Comparison of ENCODE assay signal across 29 mouse cellular contexts in genomic region chr11:97120641-97121040, GRCm38 (mm10). TPM values are rescaled to one million over a fixed set of nuclear protein-coding genes. Genes with fewer than 3 reads are reported as not detected.
A peak's percentile ranks its signal among the peaks of the same experiment; 100 is the strongest.
DNase-seq lines count a peak whose midpoint lies in the region; ATAC-seq and TF ChIP-seq lines count a peak whose summit lies in the region.
"Had no signal": no experiment of that assay in that cellular context is flagged by ENCODE, and none has a peak within 500 bp of the region (broad histone marks: within the 10 kb centered on the region; RNA-seq: fewer than 3 reads in every experiment).

No protein-coding gene starts in this region.

- H3K4me2 ChIP-seq in hindbrain, postnatal 0 days (ENCODE audit: low read depth, low read length), result no peak overlapping the region
- H3K4me2 ChIP-seq in hindbrain, embryonic 11.5 days (replicated peaks; ENCODE audit: low read depth, low read length), result no peak overlapping the region
- H3K4me2 ChIP-seq in embryonic facial prominence, embryonic 12.5 days (replicated peaks), result no peak overlapping the region
- no peak overlapping the region for H3K4me2 ChIP-seq in limb, embryonic 12.5 days
- H3K4me2 ChIP-seq in kidney, embryonic 16.5 days (replicated peaks; ENCODE audit: low read depth, low read length), result no peak overlapping the region
- H3K4me2 ChIP-seq: limb, embryonic 15.5 days; liver, embryonic 13.5 days; neural tube, embryonic 12.5 days had no signal

- DNase-seq in heart, embryonic 10.5 days (ENCODE audit: low spot score), result no peak
- DNase-seq in heart, adult 8-10 months (ENCODE audit: low spot score), result no peak
- peak; percentile 17 for DNase-seq in hindbrain, postnatal 0 days (ENCODE audit: low spot score)
- DNase-seq in hindbrain, embryonic 11.5 days (ENCODE audit: low spot score), result no peak
- no peak for DNase-seq in Muller cell, postnatal 12 days (ENCODE audit: inconsistent ontology term)
- DNase-seq: adrenal gland, postnatal 36 days; cerebellum, adult 18-20 months; cerebellum, postnatal 10 days; forebrain, postnatal 0 days; heart, adult 2 months; kidney, adult 11 months; kidney, postnatal 25 days; liver, embryonic 13.5 days; lung, adult 18-20 months; right cerebral cortex, adult 18-20 months; thymus, adult 18-20 months had no signal

- ATAC-seq in hindbrain, postnatal 0 days, result no peak
- ATAC-seq in hindbrain, embryonic 11.5 days (ENCODE audit: low FRiP score), result no peak
- peak; percentile 2; the same call in 1 of the 2 replicates for ATAC-seq in embryonic facial prominence, embryonic 12.5 days (ENCODE audit: insufficient number of reproducible peaks, insufficient read depth, low FRiP score, low TSS enrichment)
- ATAC-seq in limb, embryonic 12.5 days (ENCODE audit: insufficient number of reproducible peaks, insufficient read depth, low FRiP score, low TSS enrichment, low read depth), result no peak
- no peak for ATAC-seq in kidney, embryonic 16.5 days (ENCODE audit: low FRiP score, low TSS enrichment)
- ATAC-seq: CD4-positive, CD25-positive, alpha-beta regulatory T cell, adult 4 months; forebrain, postnatal 0 days; inflammation-experienced regulatory T-cells, adult 6 months; lung, postnatal 0 days; midbrain, embryonic 16.5 days had no signal

- H3K36me3 ChIP-seq in heart, embryonic 10.5 days, result no peaks in the 10 kb centered on the region
- no peaks in the 10 kb centered on the region for H3K36me3 ChIP-seq in hindbrain, postnatal 0 days (ENCODE audit: insufficient read depth, low read length)
- H3K36me3 ChIP-seq in hindbrain, embryonic 11.5 days (ENCODE audit: control insufficient read depth, insufficient read depth, low read length), result no peaks in the 10 kb centered on the region
- no peaks in the 10 kb centered on the region for H3K36me3 ChIP-seq in embryonic facial prominence, embryonic 12.5 days
- no peaks in the 10 kb centered on the region for H3K36me3 ChIP-seq in limb, embryonic 12.5 days
- no peaks in the 10 kb centered on the region for H3K36me3 ChIP-seq in kidney, embryonic 16.5 days (ENCODE audit: insufficient read depth, low read length)
- H3K36me3 ChIP-seq: limb, embryonic 15.5 days; liver, embryonic 13.5 days; neural tube, embryonic 12.5 days had no signal

- TF ChIP-seq CTCF in hindbrain, postnatal 0 days (IDR thresholded peaks at IDR 0.05; ENCODE audit: low read depth), result no peak

- peaks cover 50% of the 10 kb centered on the region for H3K4me1 ChIP-seq in heart, embryonic 10.5 days
- H3K4me1 ChIP-seq in hindbrain, postnatal 0 days (ENCODE audit: insufficient read depth, low read length), result no peaks in the 10 kb centered on the region
- peaks cover 9% of the 10 kb centered on the region; the same call in 1 of the 2 replicates for H3K4me1 ChIP-seq in hindbrain, embryonic 11.5 days (replicated peaks; ENCODE audit: control insufficient read depth, insufficient read depth, low read length)
- peaks cover 22% of the 10 kb centered on the region for H3K4me1 ChIP-seq in embryonic facial prominence, embryonic 12.5 days
- peaks cover 25% of the 10 kb centered on the region for H3K4me1 ChIP-seq in limb, embryonic 12.5 days (replicated peaks)
- H3K4me1 ChIP-seq in kidney, embryonic 16.5 days (ENCODE audit: insufficient read depth, low read length), result peaks cover 7% of the 10 kb centered on the region

- 43% methylated on average over 3 of the region's 3 CpGs for WGBS in heart, embryonic 10.5 days
- 61% methylated on average over 3 of the region's 3 CpGs for WGBS in hindbrain, postnatal 0 days
- WGBS in hindbrain, embryonic 11.5 days, result 53% methylated on average over 3 of the region's 3 CpGs
- 52% methylated on average over 3 of the region's 3 CpGs for WGBS in embryonic facial prominence, embryonic 12.5 days
- 42% methylated on average over 3 of the region's 3 CpGs for WGBS in limb, embryonic 12.5 days
- 60% methylated on average over 3 of the region's 3 CpGs for WGBS in kidney, embryonic 16.5 days

- H3K9ac ChIP-seq in hindbrain, postnatal 0 days (replicated peaks; ENCODE audit: low read length), result no peak overlapping the region
- no peak overlapping the region for H3K9ac ChIP-seq in hindbrain, embryonic 11.5 days (ENCODE audit: low read depth, low read length)
- H3K9ac ChIP-seq in embryonic facial prominence, embryonic 12.5 days, result no peak overlapping the region
- H3K9ac ChIP-seq in limb, embryonic 12.5 days (replicated peaks), result peak overlapping the region; percentile 23
- H3K9ac ChIP-seq in kidney, embryonic 16.5 days (replicated peaks; ENCODE audit: low read length), result no peak overlapping the region
- H3K9ac ChIP-seq: forebrain, postnatal 0 days; limb, embryonic 15.5 days; liver, embryonic 13.5 days; neural tube, embryonic 12.5 days had no signal

- H3K27me3 ChIP-seq in heart, embryonic 10.5 days (ENCODE audit: insufficient read depth, poor library complexity, severe bottlenecking), result peaks cover 61% of the 10 kb centered on the region
- H3K27me3 ChIP-seq in hindbrain, postnatal 0 days (ENCODE audit: insufficient read depth, low read length), result peaks cover 8% of the 10 kb centered on the region; the same call in 1 of the 2 replicates
- H3K27me3 ChIP-seq in hindbrain, embryonic 11.5 days (ENCODE audit: control insufficient read depth, insufficient read depth, low read length), result peaks cover 14% of the 10 kb centered on the region
- peaks cover 32% of the 10 kb centered on the region for H3K27me3 ChIP-seq in embryonic facial prominence, embryonic 12.5 days
- H3K27me3 ChIP-seq in limb, embryonic 12.5 days, result peaks cover 42% of the 10 kb centered on the region
- H3K27me3 ChIP-seq in kidney, embryonic 16.5 days (ENCODE audit: insufficient read depth, low read length), result peaks cover 33% of the 10 kb centered on the region

- H3K4me3 ChIP-seq in heart, embryonic 10.5 days, result no peak overlapping the region
- H3K4me3 ChIP-seq in hindbrain, postnatal 0 days (ENCODE audit: low read length), result no peak overlapping the region
- H3K4me3 ChIP-seq in hindbrain, embryonic 11.5 days (ENCODE audit: low read depth, low read length), result no peak overlapping the region
- no peak overlapping the region for H3K4me3 ChIP-seq in embryonic facial prominence, embryonic 12.5 days
- H3K4me3 ChIP-seq in limb, embryonic 12.5 days (replicated peaks), result no peak overlapping the region
- no peak overlapping the region for H3K4me3 ChIP-seq in kidney, embryonic 16.5 days (ENCODE audit: low read length)
- H3K4me3 ChIP-seq: heart, adult 2 months; limb, embryonic 15.5 days; liver, embryonic 13.5 days; megakaryocyte, embryonic 14.5 days; neural tube, embryonic 12.5 days had no signal

- H3K9me3 ChIP-seq in heart, embryonic 10.5 days, result no peaks in the 10 kb centered on the region
- no peaks in the 10 kb centered on the region for H3K9me3 ChIP-seq in hindbrain, postnatal 0 days (ENCODE audit: low read length)
- H3K9me3 ChIP-seq in hindbrain, embryonic 11.5 days (ENCODE audit: control insufficient read depth, low read length), result no peaks in the 10 kb centered on the region
- no peaks in the 10 kb centered on the region for H3K9me3 ChIP-seq in embryonic facial prominence, embryonic 12.5 days
- no peaks in the 10 kb centered on the region for H3K9me3 ChIP-seq in limb, embryonic 12.5 days
- H3K9me3 ChIP-seq in kidney, embryonic 16.5 days (ENCODE audit: low read length), result no peaks in the 10 kb centered on the region
- H3K9me3 ChIP-seq: limb, embryonic 15.5 days; liver, embryonic 13.5 days; megakaryocyte, embryonic 14.5 days; neural tube, embryonic 12.5 days had no signal

- peak overlapping the region; percentile 48; the same call in 1 of the 2 replicates for H3K27ac ChIP-seq in heart, embryonic 10.5 days
- H3K27ac ChIP-seq in hindbrain, postnatal 0 days, result no peak overlapping the region
- no peak overlapping the region for H3K27ac ChIP-seq in hindbrain, embryonic 11.5 days (ENCODE audit: low read depth, low read length)
- no peak overlapping the region for H3K27ac ChIP-seq in embryonic facial prominence, embryonic 12.5 days
- 0 out of 2 replicates have a peak overlapping the region, but pooled peaks have one; percentile 35 for H3K27ac ChIP-seq in limb, embryonic 12.5 days
- H3K27ac ChIP-seq in kidney, embryonic 16.5 days (ENCODE audit: low read length), result no peak overlapping the region
- H3K27ac ChIP-seq: heart, adult 2 months; limb, embryonic 15.5 days; liver, embryonic 13.5 days; neural tube, embryonic 12.5 days; stomach, postnatal 0 days had no signal

RNA-seq across cellular contexts. Expression of gene Tbx21, which starts 5.5 kb away (rescaled TPM):
- 0.21 TPM in 1 of 2 replicates, not detected in the other for polyA plus RNA-seq in heart, embryonic 10.5 days (2016; fragmentation: Nextera tagmentation; extraction: Ambion mirVana)
- total RNA-seq in heart, adult 8-10 months (2022), result under 1 TPM in 1 of 4 experiments, not detected in 3; 0.16 TPM
- total RNA-seq in hindbrain, postnatal 0 days (2014; rRNA removed), result 0.89 TPM in 1 of 2 replicates, not detected in the other
- polyA plus RNA-seq in hindbrain, postnatal 0 days (2015; fragmentation: Nextera tagmentation; extraction: Ambion mirVana), result 0.11 and 0.16 TPM in 2 replicates
- 0.11 and 0.23 TPM in 2 replicates for polyA plus RNA-seq in hindbrain, embryonic 11.5 days (2014; fragmentation: Nextera tagmentation; extraction: Ambion mirVana)
- 0.14 and 0.20 TPM in 2 replicates for polyA plus RNA-seq in embryonic facial prominence, embryonic 12.5 days (2016; fragmentation: Nextera tagmentation; extraction: Ambion mirVana)
- polyA plus RNA-seq in limb, embryonic 12.5 days (2016; fragmentation: Nextera tagmentation; extraction: Ambion mirVana), result 0.17 TPM in 1 of 2 replicates, not detected in the other
- polyA plus RNA-seq in kidney, embryonic 16.5 days (2015; fragmentation: Nextera tagmentation; extraction: Ambion mirVana), result 0.14 and 0.24 TPM in 2 replicates
- total RNA-seq: heart, adult 2 months had no signal
- polyA plus RNA-seq: heart, postnatal 0 days; kidney, embryonic 14.5 days; limb, embryonic 15.5 days; liver, embryonic 13.5 days; neural tube, embryonic 12.5 days had no signal

RNA-seq across cellular contexts. Expression of gene Tbkbp1, which starts 30.7 kb away (rescaled TPM):
- polyA plus RNA-seq in heart, embryonic 10.5 days (2016; fragmentation: Nextera tagmentation; extraction: Ambion mirVana), result 7.6 and 8.4 TPM in 2 replicates
- 10 to 100 TPM; 12.2 to 14.9 (median 13.9) TPM for total RNA-seq in heart, adult 8-10 months (2022)
- total RNA-seq in hindbrain, postnatal 0 days (2014; rRNA removed), result 45.4 and 53.8 TPM in 2 replicates
- polyA plus RNA-seq in hindbrain, postnatal 0 days (2015; fragmentation: Nextera tagmentation; extraction: Ambion mirVana), result 9.6 and 10.1 TPM in 2 replicates
- polyA plus RNA-seq in hindbrain, embryonic 11.5 days (2014; fragmentation: Nextera tagmentation; extraction: Ambion mirVana), result 3.9 and 4.2 TPM in 2 replicates
- 9.6 and 10.4 TPM in 2 replicates for polyA plus RNA-seq in embryonic facial prominence, embryonic 12.5 days (2016; fragmentation: Nextera tagmentation; extraction: Ambion mirVana)
- polyA plus RNA-seq in limb, embryonic 12.5 days (2016; fragmentation: Nextera tagmentation; extraction: Ambion mirVana), result 8.0 and 8.7 TPM in 2 replicates
- polyA plus RNA-seq in kidney, embryonic 16.5 days (2015; fragmentation: Nextera tagmentation; extraction: Ambion mirVana), result 4.0 TPM in 2 replicates

Comparison
In these comparisons a context has a peak if more than half of its experiments do, and no peak if none do; other contexts are left out.
1. H3K27ac ChIP-seq: peak in heart, embryonic 10.5 days (single experiment) and limb, embryonic 12.5 days (single experiment); none in hindbrain, postnatal 0 days (single experiment), hindbrain, embryonic 11.5 days (single experiment), embryonic facial prominence, embryonic 12.5 days (single experiment) and kidney, embryonic 16.5 days (single experiment).